Mouse (Mus musculus) testis, adult 2 months (tissue): ENCODE results near the gene Ghrl. TPM values are rescaled to one million over a fixed set of nuclear protein-coding genes. Genes with fewer than 3 reads are reported as not detected.
A peak's percentile ranks its signal among the peaks of the same experiment; 100 is the strongest.

Experiments
- H3K27ac ChIP-seq: fragments of 200-500 bp; 2 replicates; pipeline ENCODE4 v1.5.1; 2012; ENCODE audit warnings: low read depth, low read length; ENCODE audit not compliant: control insufficient read depth, insufficient read depth
- H3K27me3 ChIP-seq: fragments of 200-500 bp; 2 replicates; pipeline ENCODE4 v1.6.1; 2012; ENCODE audit warnings: mild to moderate bottlenecking, low read length, moderate library complexity; ENCODE audit not compliant: control insufficient read depth, insufficient read depth
- H3K36me3 ChIP-seq: fragments of 200-500 bp; 2 replicates; pipeline ENCODE4 v1.6.1; 2012; ENCODE audit warnings: mild to moderate bottlenecking, low read length; ENCODE audit not compliant: control insufficient read depth, insufficient read depth
- H3K4me1 ChIP-seq: fragments of 200-500 bp; 2 replicates; pipeline ENCODE4 v1.6.1; 2012; ENCODE audit warnings: low read length; ENCODE audit not compliant: control insufficient read depth, insufficient read depth
- H3K4me3 ChIP-seq: fragments of 200-500 bp; 2 replicates; pipeline ENCODE4 v1.5.1; 2012; ENCODE audit warnings: low read depth, mild to moderate bottlenecking, low read length, moderate library complexity, mixed read lengths; ENCODE audit not compliant: control insufficient read depth
- CTCF ChIP-seq: fragments of 200-500 bp; IDR thresholded peaks from 2 replicates; pipeline ENCODE4 v1.5.1; 2012; ENCODE audit warnings: low read depth, mild to moderate bottlenecking, inconsistent platforms, low read length, moderate library complexity; ENCODE audit not compliant: control insufficient read depth, insufficient read depth, insufficient replicate concordance
- POLR2A ChIP-seq: fragments of 200-500 bp; IDR thresholded peaks from 2 replicates; pipeline ENCODE4 v1.6.1; 2012; ENCODE audit warnings: low read depth, mild to moderate bottlenecking, inconsistent platforms, low read length, moderate library complexity; ENCODE audit not compliant: control insufficient read depth
- polyA plus RNA-seq: library from polyadenylated mRNA; depleted of rRNA; stranded (reverse); fragments of >200 nt; gene quantifications from 2 replicates; pipeline ENCODE4 v1.2.3, GENCODE M21; 2012

Gene Ghrl
- polyA plus RNA-seq, 1 experiment: 108 TPM

DNA sequence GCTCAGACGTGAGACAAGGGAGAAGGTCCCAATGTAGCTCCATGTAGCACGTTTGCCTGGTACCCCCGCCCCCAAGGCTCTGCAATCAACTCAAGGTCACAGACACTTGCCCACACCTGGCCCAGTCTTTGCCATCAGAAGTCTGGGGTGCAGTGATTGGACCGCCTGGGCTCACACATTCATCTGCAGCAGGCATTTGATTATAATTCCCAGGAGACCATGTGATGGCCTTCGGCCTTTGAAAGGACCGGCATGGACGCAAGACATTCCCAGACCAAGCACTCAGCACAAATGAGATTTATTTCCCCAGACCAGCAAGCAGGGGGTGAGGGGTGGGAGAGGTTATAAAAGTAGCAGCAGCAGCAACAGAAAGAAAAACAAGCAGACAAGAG, 29.7 kb downstream of the Ghrl start:
- H3K27ac ChIP-seq: peak overlapping the region; percentile 63
- H3K4me3 ChIP-seq: no peak overlapping the region
- H3K27me3 ChIP-seq: no peaks in the 10 kb centered on the region
- H3K36me3 ChIP-seq: no peaks in the 10 kb centered on the region
- H3K4me1 ChIP-seq: peaks cover 10% of the 10 kb centered on the region
- no peak for TF ChIP-seq CTCF
- TF ChIP-seq POLR2A: no peak

DNA sequence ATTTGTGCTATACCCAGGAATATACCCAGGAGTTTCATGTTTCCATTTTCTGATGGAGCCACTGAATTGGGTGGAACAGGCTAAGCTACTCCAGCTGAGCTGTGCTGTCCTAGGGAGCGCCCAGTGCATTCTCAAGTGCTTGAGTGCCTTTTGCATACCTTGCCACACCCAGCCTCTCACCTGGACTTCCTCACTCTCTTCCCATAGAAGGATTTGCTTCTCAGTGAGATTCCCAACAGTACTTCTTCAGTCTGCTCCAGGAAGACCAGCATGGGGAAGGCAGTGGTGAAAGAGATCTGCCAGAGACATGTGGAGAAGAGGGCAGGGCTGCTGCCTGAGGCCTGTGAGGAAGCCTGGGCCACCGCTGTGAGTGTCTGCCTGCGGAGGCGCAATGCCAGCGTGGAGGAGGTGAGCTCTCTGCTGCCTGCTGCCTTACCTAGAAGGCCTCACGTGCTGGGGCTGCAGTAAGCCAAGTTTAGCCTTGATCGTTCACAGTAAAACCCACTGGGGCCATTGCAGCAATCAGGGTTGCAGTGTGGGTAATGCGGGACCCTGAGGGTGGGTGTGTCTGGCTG, 33.0 kb downstream of the Ghrl start:
- Histone ChIP-seq H3K27ac (no peak overlapping the region), H3K4me3 (no peak overlapping the region), H3K36me3 (no peaks in the 10 kb centered on the region), H3K27me3 (no peaks in the 10 kb centered on the region), H3K4me1 (peaks cover 10% of the 10 kb centered on the region)
- TF ChIP-seq CTCF: no peak
- TF ChIP-seq POLR2A: no peak

DNA sequence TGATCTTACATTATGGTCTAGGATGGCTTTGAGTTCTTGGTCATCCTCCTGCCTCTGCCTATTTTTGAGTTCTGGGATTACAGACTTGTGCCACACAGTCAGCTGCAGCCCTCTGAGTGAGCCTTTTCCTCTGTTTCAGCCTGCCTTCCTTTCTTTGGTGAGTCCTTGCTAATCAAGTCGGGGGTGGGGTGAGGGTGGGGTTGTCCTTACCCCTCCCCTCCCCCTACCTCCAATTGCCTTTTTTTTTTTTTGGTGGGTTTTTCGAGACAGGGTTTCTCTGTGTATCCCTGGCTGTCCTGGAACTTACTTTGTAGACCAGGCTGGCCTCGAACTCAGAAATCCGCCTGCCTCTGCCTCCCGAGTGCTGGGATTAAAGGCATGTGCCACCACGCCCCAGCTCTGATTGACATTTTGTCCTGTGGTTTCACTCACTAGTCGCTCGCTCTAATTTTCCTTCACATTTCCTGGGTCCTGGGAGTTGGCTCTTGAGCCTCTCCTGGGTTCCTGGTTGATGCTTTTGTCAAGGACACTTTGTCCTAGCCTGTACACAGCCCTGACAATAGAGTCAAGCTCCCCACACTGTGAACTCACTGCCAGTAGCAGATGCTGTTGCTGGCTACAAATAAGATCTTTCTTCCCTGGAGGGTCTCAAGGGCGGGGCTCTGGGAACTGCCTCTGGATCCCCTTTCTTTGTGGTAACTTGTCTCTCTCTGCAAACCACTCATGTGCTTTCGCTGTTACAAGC, 36.4 kb downstream of the Ghrl start:
- no peak overlapping the region for H3K4me3 ChIP-seq
- H3K4me1 ChIP-seq: no peaks in the 10 kb centered on the region
- no peaks in the 10 kb centered on the region for H3K36me3 ChIP-seq
- no peaks in the 10 kb centered on the region for H3K27me3 ChIP-seq
- H3K27ac ChIP-seq: no peak overlapping the region
- no peak for TF ChIP-seq POLR2A

DNA sequence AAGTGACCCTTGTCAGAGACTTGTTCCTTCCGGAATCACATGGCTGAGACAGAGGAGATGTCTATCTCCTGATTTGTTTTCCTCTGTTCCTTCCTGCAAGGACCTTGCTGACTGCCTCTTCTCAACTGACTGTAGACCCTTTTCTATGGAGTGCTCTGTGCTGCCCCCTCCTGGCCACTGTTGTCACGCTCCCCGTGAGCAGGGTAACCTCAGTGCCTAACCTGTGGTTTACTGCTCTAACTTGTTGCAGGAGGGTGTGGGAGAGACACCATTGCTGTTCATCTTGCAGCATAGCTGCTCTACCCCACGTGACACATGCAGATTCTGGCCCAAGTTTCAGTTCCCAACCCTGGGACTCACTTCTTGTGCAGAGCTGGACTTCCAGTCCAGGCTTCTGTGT, 38.4 kb downstream of the Ghrl start:
- Histone ChIP-seq H3K4me3 (no peak overlapping the region), H3K36me3 (no peaks in the 10 kb centered on the region), H3K27me3 (no peaks in the 10 kb centered on the region), H3K27ac (no peak overlapping the region), H3K4me1 (no peaks in the 10 kb centered on the region)
- peak; percentile 90 for TF ChIP-seq CTCF
- TF ChIP-seq POLR2A: no peak

DNA sequence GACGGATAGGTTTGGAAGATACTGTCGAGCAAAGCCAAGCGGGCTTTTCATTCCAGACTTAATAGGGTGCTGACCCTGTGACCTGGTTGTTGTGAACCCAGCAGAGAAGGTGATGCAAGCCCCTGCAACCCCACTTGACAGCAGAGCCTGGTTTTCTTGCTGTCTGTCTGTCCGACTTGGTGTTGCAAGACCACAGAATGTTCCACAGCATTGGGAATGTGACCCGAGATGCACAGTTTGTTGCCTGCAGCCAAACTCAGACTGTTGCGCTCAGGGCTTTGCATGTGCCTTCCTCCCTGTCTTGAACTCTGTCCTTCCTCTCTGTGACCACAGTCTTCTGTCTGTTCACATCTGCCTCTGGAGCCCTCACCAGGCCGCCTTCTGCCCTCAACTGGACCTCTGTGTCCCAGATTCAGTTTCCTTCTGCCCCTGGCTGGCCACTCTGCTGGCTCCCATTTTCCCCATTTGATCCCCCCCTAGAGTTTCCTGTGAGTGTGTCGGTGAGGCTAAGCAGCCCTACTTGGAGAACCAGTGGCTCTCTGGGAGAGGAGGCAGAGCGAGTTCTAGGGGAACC, 39.6 kb downstream of the Ghrl start:
- Histone ChIP-seq H3K36me3 (no peaks in the 10 kb centered on the region), H3K27ac (no peak overlapping the region; the same call in 1 of the 2 replicates), H3K4me1 (no peaks in the 10 kb centered on the region), H3K4me3 (no peak overlapping the region), H3K27me3 (no peaks in the 10 kb centered on the region)
- TF ChIP-seq CTCF (no peak), POLR2A (no peak)

GRCm38 (mm10) chr6:113678246-113679012, 41.3 kb downstream of the Ghrl start:
- H3K4me1 ChIP-seq: no peaks in the 10 kb centered on the region
- TF ChIP-seq CTCF (no peak), POLR2A (no peak)
- no peaks in the 10 kb centered on the region for H3K27me3 ChIP-seq
- H3K4me3 ChIP-seq: no peak overlapping the region
- no peak overlapping the region for H3K27ac ChIP-seq
- H3K36me3 ChIP-seq: no peaks in the 10 kb centered on the region
